Mouse (Mus musculus) adrenal gland, postnatal 36 days (tissue): Measurements from ENCODE around the gene Pik3c2g. TPM values are rescaled to one million over a fixed set of nuclear protein-coding genes. Genes with fewer than 3 reads are reported as not detected.
"Not testable (repeated sequence)": the region's sequence is repeated elsewhere in the genome, so short reads cannot be mapped to it uniquely, and the experiment has no call there.

ENCODE experiments used
- DNase-seq, 2 experiments: peaks; one replicate each; pipeline ENCODE4 v3.0.0; 2021; ENCODE audit warnings: mixed read lengths in 1 of 2
- total RNA-seq, 2 experiments: library from RNA; stranded (reverse); gene quantifications; 2 replicates each; pipeline ENCODE4 v1.2.3; 2021

Gene Pik3c2g
- total RNA-seq, 2 experiments from 2014 or later, result 0.23 to 116 TPM

GRCm38 (mm10) chr6:139908997-139909669 lies 322.1 kb downstream of the Pik3c2g start:
- no peak for DNase-seq

- no peak for DNase-seq
Measured at GRCm38 (mm10) chr6:139928766-139929165, 341.7 kb downstream of the Pik3c2g start.

GRCm38 (mm10) chr6:139934861-139935260 lies 347.8 kb downstream of the Pik3c2g start:
- no peak for DNase-seq

- not testable (repeated sequence) for DNase-seq
Measured at GRCm38 (mm10) chr6:139937581-139937980, 350.6 kb downstream of the Pik3c2g start.

- DNase-seq, result no peak
Measured at GRCm38 (mm10) chr6:139947106-139947879, 360.3 kb downstream of the Pik3c2g start.

DNA sequence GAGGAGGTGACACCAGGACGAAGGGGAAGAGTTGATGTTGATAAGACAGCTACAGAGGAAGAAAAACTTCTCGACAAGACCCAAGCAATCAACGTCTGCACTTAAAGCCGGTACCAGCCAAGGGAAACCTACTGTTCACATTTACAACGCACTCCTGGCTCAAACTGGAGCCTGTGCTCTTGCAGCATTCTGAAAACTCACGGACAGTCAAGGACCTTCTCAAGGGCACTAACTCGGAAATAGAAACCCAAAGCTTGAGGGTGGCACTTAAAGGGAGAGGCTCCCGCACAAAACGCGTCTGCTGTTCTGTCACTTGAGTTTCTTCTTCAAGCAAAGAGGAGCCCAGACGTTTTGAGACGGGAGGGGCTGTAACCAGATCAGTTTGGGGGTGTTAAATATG lies 366.6 kb downstream of the Pik3c2g start:
- peak; percentile 46 to 56 for DNase-seq

DNA sequence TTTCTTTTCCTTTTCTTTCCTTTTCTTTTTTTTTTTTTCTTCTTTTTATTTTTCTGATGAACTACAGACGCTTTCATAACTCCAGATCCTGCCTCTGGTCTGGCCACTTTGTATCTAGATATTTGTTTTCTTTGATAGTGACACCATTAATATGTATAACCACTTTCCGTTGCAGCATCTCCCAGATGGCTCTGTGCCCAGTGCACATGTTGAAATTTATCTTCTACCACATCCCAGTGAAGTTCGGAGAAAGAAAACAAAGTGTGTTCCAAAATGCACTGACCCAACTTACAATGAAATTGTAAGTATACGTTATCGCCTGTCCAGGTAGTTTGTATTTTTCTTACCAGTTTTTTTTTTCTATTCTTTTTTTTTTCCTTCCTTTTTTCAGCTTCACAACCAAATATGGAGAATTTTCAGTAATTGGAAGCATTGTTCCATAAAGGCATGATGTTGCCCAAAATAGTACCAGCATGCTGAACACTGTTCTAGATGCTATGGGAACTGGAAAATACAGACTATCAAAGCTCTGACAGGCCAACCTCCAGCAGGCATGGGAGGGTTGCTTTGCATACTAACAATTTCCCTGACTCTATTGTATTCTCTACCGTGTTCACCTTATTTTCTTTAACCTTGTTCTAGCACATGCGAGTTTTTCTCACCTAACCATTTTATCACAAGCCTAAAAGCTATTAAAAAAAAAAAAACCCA lies 370.7 kb downstream of the Pik3c2g start:
- peak; percentile 29 to 51 for DNase-seq

DNA sequence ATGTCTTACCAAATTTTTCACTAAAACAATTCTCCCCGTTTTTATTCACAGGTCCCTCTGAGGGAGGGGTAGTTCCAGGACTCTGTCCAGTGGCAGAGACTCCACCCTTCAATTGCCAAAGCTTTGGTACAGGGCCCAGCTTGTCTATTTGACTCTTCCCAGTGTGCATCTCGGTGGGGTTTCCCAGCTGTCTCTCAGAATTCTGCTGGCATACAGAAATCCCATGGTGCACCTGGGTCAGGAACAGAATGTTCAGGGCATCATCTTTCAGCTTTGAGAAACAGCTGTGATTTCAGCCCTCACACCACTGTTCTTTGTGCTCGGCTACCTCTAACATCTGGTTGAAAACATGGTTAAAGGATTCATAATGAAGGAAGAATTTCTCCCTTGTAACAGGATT lies 376.8 kb downstream of the Pik3c2g start:
- DNase-seq, result no peak

- DNase-seq, result no peak
Measured at GRCm38 (mm10) chr6:139964895-139965294, 377.9 kb downstream of the Pik3c2g start.

GRCm38 (mm10) chr6:139966684-139967083 lies 379.7 kb downstream of the Pik3c2g start:
- DNase-seq, result no peak

GRCm38 (mm10) chr6:139971608-139972298 lies 384.7 kb downstream of the Pik3c2g start:
- no peak for DNase-seq

DNA sequence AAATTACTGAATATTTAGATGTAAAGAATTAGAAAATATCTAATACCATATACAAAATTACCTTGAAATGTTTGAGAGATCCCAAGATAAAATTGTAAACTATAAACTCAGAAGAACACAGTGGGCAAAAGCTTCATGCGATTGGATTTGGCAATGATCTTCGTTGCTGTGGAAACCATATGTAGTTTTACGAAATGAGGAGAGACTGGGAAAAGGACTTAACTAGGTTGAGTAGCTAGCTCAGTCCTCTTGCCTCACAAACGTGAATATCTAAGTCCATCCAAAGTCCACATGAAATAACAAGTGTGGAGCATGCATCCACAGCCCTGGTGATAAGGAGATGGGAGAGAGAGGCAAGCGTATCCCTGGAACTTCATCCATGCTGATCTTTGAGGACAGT lies 387.6 kb downstream of the Pik3c2g start:
- no peak for DNase-seq

DNA sequence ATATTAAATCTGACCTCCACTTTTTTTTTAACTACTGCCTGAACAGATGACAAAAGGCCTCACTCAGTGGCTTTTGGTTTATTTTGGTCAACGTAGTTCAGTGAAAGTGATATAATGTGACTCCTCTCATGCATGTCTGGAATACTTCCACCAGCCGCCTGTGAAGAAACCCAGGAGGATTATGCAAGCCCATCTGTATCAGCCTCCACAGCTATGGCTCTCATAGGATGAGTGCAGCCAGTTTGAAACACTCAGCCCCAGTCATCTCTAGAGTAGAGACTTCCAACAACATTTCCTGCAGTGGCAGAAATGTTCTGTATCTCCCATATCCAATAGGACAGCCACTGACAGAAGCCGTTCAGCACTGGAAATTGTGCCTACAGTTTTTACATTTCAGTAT lies 391.1 kb downstream of the Pik3c2g start:
- DNase-seq, result no peak

DNA sequence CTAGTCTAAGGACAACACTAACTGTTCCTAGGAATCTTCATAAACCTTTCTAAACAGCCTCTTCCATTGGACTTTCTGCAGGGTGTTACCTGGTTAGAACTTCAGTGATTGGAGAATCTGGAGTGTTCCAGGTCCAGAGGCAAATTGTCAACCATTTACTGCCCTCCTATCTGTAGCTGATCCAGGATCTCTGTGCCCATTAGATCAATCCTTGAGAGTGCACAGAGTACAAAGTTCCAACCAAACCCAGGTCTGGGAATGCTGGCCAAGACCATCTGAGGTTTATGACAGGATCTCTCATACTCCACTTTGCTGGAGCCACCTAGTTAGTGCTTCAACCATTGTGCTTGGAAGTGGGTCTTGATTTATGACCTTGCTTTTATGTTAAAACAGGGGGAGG lies 394.0 kb downstream of the Pik3c2g start:
- no peak for DNase-seq

- no peak for DNase-seq
Measured at GRCm38 (mm10) chr6:139984069-139984468, 397.0 kb downstream of the Pik3c2g start.

- DNase-seq, result no peak
Measured at GRCm38 (mm10) chr6:139986564-139986963, 399.5 kb downstream of the Pik3c2g start.

DNA sequence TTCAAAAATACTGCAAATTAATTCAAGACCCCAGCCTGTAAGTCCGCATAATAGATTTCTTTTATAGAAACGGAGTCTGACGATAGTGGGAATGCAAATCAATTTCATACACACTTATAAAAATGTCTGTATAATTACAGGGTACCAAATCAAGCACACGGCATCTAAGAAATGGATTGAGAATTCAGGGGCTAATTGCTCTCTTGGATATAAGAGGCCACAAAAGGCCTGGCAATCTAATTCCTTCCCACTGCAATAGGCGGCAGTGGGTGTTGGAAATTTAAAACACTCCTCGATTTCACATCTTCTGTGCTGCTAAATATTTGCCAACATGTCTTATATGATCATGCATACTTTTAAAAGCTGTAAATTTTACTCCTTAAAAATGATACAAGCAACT lies 402.1 kb downstream of the Pik3c2g start:
- DNase-seq, result no peak

DNA sequence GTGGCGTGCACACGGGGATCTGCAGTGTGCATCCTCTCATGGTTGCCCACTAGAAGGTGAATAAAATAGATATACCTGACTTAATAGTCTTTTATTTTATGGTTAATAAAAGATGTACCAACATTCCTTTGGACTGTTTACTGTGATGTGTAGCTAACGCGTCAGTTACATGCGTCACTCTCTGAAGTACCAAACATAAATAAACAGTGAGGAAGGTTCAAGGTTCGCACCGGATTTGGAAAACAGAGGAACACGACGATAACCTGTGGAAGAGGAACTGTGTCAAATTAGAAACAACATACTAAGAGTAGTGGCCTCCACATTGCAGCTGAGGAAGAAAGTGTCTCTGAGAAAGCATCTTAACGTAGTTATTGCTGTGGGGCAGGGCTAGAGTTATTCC lies 402.6 kb downstream of the Pik3c2g start:
- no peak for DNase-seq

DNA sequence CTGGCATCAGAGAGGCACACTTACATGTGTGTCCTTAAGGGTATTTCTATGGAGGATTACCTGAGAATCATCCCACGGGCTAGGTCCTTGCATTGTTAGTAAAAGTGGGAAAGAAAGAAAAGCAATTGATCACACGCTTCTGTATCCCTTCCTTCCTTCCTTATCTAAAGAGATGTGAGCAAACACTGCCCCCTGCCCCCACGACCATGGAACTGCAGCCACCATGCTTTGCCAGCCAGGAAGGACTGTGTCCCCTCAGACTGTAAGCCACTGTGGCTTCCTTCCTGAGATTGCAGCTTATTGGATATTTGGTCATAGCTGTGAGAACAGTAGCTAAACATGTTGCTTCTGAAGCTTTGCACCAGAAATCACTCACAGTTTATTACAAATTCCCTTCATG lies 418.2 kb downstream of the Pik3c2g start:
- no peak for DNase-seq
